Mouse (Mus musculus) hindbrain, postnatal 0 days (tissue): ENCODE measurements at regions not wholly inside any gene's neighbourhood (a gene's known extent, or its start where the extent isn't known, plus 50 kb on each side); places are given as distances from the start of the nearest gene placed in this dataset.

ENCODE experiments used
- ATAC-seq: fragments of 200-750 bp; cut with Nextera tagmentation; 2 replicates; pipeline ENCODE4 v1.8.0; 2017; ENCODE audit warnings: mild to moderate bottlenecking, moderate TSS enrichment, moderate library complexity
- DNase-seq: peaks from one replicate; pipeline ENCODE4 v3.0.0-alpha.2; 2015; ENCODE audit warnings: low spot score
- H3K27ac ChIP-seq: fragments of 300-500 bp; sonication (generic); 2 replicates; pipeline ENCODE4 v1.5.1; 2014; ENCODE audit warnings: mild to moderate bottlenecking
- H3K27me3 ChIP-seq: fragments of 300-500 bp; sonication (generic); 2 replicates; pipeline ENCODE4 v1.6.1; 2014; ENCODE audit warnings: low read length, mixed read lengths; ENCODE audit not compliant: insufficient read depth
- H3K36me3 ChIP-seq: fragments of 300-500 bp; sonication (generic); 2 replicates; pipeline ENCODE4 v1.6.1; 2014; ENCODE audit warnings: low read length, mixed read lengths; ENCODE audit not compliant: insufficient read depth
- H3K4me1 ChIP-seq: fragments of 300-500 bp; sonication (generic); 2 replicates; pipeline ENCODE4 v1.6.1; 2014; ENCODE audit warnings: antibody characterized with exemption, low read length, mixed read lengths; ENCODE audit not compliant: insufficient read depth
- H3K4me2 ChIP-seq: fragments of 300-500 bp; sonication (generic); 2 replicates; pipeline ENCODE4 v1.6.1; 2014; ENCODE audit warnings: low read depth, mild to moderate bottlenecking, low read length, moderate library complexity, mixed read lengths
- H3K4me3 ChIP-seq: fragments of 300-500 bp; sonication (generic); 2 replicates; pipeline ENCODE4 v1.5.1; 2014; ENCODE audit warnings: low read length
- H3K9ac ChIP-seq: fragments of 300-500 bp; sonication (generic); replicated peaks from 2 replicates; pipeline ENCODE4 v1.6.1; 2014; ENCODE audit warnings: mild to moderate bottlenecking, low read length, moderate library complexity, mixed read lengths
- H3K9me3 ChIP-seq: fragments of 300-500 bp; sonication (generic); 2 replicates; pipeline ENCODE4 v1.6.1; 2016; ENCODE audit warnings: low read length, mixed read lengths
- CTCF ChIP-seq: IDR thresholded peaks from 2 replicates; pipeline ENCODE4 v1.5.1; 2016; ENCODE audit warnings: antibody characterized with exemption, control low read depth, low read depth
- WGBS: fragments of 180-500 bp; shearing (Covaris S2); extraction: QIAGEN DNeasy Blood & Tissue Kit; methylation state at CpG from one replicate; pipeline ENCODE4 v1.1.7; 2014; 5-methylcytosine and 5-hydroxymethylcytosine counted together

- H3K27ac ChIP-seq = no peak overlapping the region
- H3K36me3 ChIP-seq = no peaks in the 10 kb centered on the region
- no peak for ATAC-seq
- no peak for DNase-seq
- H3K27me3 ChIP-seq = no peaks in the 10 kb centered on the region
- no peak overlapping the region for H3K4me2 ChIP-seq
- no peak overlapping the region for H3K9ac ChIP-seq
- no peaks in the 10 kb centered on the region for H3K9me3 ChIP-seq
- WGBS = 87% methylated on average over 6 of the region's 6 CpGs
- TF ChIP-seq CTCF = no peak
- no peak overlapping the region for H3K4me3 ChIP-seq
- H3K4me1 ChIP-seq = 0 out of 2 replicates have a peak, but pooled peaks cover 6% of the 10 kb centered on the region
These were observed 96.2 kb downstream of the Pdgfra start for GRCm38 (mm10) chr5:75248279-75248678.

GRCm38 (mm10) chr5:75249671-75250070, 97.6 kb downstream of the Pdgfra start:
- H3K27me3 ChIP-seq = no peaks in the 10 kb centered on the region
- 75% methylated on average over 3 of the region's 3 CpGs for WGBS
- no peak overlapping the region for H3K4me3 ChIP-seq
- no peak for ATAC-seq
- no peak overlapping the region for H3K27ac ChIP-seq
- DNase-seq = no peak
- no peak overlapping the region for H3K9ac ChIP-seq
- no peak overlapping the region for H3K4me2 ChIP-seq
- H3K36me3 ChIP-seq = no peaks in the 10 kb centered on the region
- no peak for TF ChIP-seq CTCF
- no peaks in the 10 kb centered on the region for H3K9me3 ChIP-seq
- H3K4me1 ChIP-seq = 0 out of 2 replicates have a peak, but pooled peaks cover 6% of the 10 kb centered on the region

- DNase-seq (no peak), ATAC-seq (no peak)
- H3K4me1 ChIP-seq = no peaks in the 10 kb centered on the region
- no peaks in the 10 kb centered on the region for H3K27me3 ChIP-seq
- no peak overlapping the region for H3K27ac ChIP-seq
- H3K9ac ChIP-seq = no peak overlapping the region
- no peak overlapping the region for H3K4me3 ChIP-seq
- no peaks in the 10 kb centered on the region for H3K36me3 ChIP-seq
- no peaks in the 10 kb centered on the region for H3K9me3 ChIP-seq
- H3K4me2 ChIP-seq = no peak overlapping the region
- no peak for TF ChIP-seq CTCF
- 62% methylated on average over 7 of the region's 7 CpGs for WGBS
These were observed 101.3 kb downstream of the Pdgfra start for GRCm38 (mm10) chr5:75253349-75253748.

GRCm38 (mm10) chr5:75253830-75254229, 101.7 kb downstream of the Pdgfra start:
- H3K4me3 ChIP-seq = no peak overlapping the region

GRCm38 (mm10) chr5:75256186-75256585, 104.1 kb downstream of the Pdgfra start:
- no peaks in the 10 kb centered on the region for H3K9me3 ChIP-seq
- 82% methylated on average over 4 of the region's 4 CpGs for WGBS
- H3K4me2 ChIP-seq = no peak overlapping the region
- H3K27ac ChIP-seq = no peak overlapping the region
- H3K9ac ChIP-seq = no peak overlapping the region
- no peaks in the 10 kb centered on the region for H3K4me1 ChIP-seq
- DNase-seq = no peak
- H3K4me3 ChIP-seq = no peak overlapping the region
- no peak for ATAC-seq
- H3K36me3 ChIP-seq = no peaks in the 10 kb centered on the region
- no peak for TF ChIP-seq CTCF
- H3K27me3 ChIP-seq = no peaks in the 10 kb centered on the region

More at GRCm38 (mm10) chr5:75253830-75254229, 101.7 kb downstream of the Pdgfra start:
- 84% methylated on average over 5 of the region's 5 CpGs for WGBS
- no peak for TF ChIP-seq CTCF
- H3K4me1 ChIP-seq = no peaks in the 10 kb centered on the region
- DNase-seq (no peak), ATAC-seq (no peak)
- H3K9ac ChIP-seq = no peak overlapping the region
- no peak overlapping the region for H3K27ac ChIP-seq
- no peaks in the 10 kb centered on the region for H3K36me3 ChIP-seq
- no peak overlapping the region for H3K4me2 ChIP-seq
- H3K9me3 ChIP-seq = no peaks in the 10 kb centered on the region
- H3K27me3 ChIP-seq = no peaks in the 10 kb centered on the region

- ATAC-seq = no peak
- no peak overlapping the region for H3K4me3 ChIP-seq
- no peaks in the 10 kb centered on the region for H3K36me3 ChIP-seq
- DNase-seq = no peak
- H3K4me1 ChIP-seq = no peaks in the 10 kb centered on the region
- no peak overlapping the region for H3K9ac ChIP-seq
- 76% methylated on average over 2 of the region's 2 CpGs for WGBS
- H3K4me2 ChIP-seq = no peak overlapping the region
- H3K9me3 ChIP-seq = no peaks in the 10 kb centered on the region
- H3K27ac ChIP-seq = no peak overlapping the region
- no peaks in the 10 kb centered on the region for H3K27me3 ChIP-seq
- no peak for TF ChIP-seq CTCF
These were observed 105.0 kb downstream of the Pdgfra start for GRCm38 (mm10) chr5:75257067-75257466.

- Histone ChIP-seq H3K27me3 (no peaks in the 10 kb centered on the region), H3K27ac (no peak overlapping the region), H3K4me1 (no peaks in the 10 kb centered on the region), H3K9ac (no peak overlapping the region), H3K4me2 (no peak overlapping the region), H3K9me3 (no peaks in the 10 kb centered on the region), H3K4me3 (no peak overlapping the region), H3K36me3 (no peaks in the 10 kb centered on the region)
- ATAC-seq = no peak
- DNase-seq = no peak
- TF ChIP-seq CTCF = no peak
- WGBS = 87% methylated on average over 10 of the region's 10 CpGs
These were observed 108.2 kb downstream of the Pdgfra start for GRCm38 (mm10) chr5:75260247-75260646.
